Mouse (Mus musculus): ENCODE data around the gene Ssxb10. TPM values are rescaled to one million over a fixed set of nuclear protein-coding genes. Genes with fewer than 3 reads are reported as not detected.
"Not testable (repeated sequence)": the region's sequence is repeated elsewhere in the genome, so short reads cannot be mapped to it uniquely, and the experiment has no call there.

Ssxb10 gene
- polyA plus RNA-seq (2014; fragmentation: Nextera tagmentation; extraction: Ambion mirVana): not detected in 2 replicates

- Histone ChIP-seq H3K27me3 (replicated peaks; ENCODE audit: control insufficient read depth, insufficient read depth, low read length) (no peaks in the 10 kb centered on the region), H3K4me1 (replicated peaks; ENCODE audit: control insufficient read depth, insufficient read depth, low read length) (no peaks in the 10 kb centered on the region), H3K36me3 (ENCODE audit: control insufficient read depth, insufficient read depth, low read length) (no peaks in the 10 kb centered on the region), H3K4me3 (ENCODE audit: low read depth, low read length) (no peak within 1 kb of the TSS), H3K4me2 (no peak within 1 kb of the TSS), H3K9me3 (ENCODE audit: control insufficient read depth, low read length) (no peaks in the 10 kb centered on the region), H3K27ac (ENCODE audit: low read depth, low read length) (no peak within 1 kb of the TSS), H3K9ac (ENCODE audit: low read depth, low read length) (no peak within 1 kb of the TSS)
- 52% methylated on average over 2 of the region's 2 CpGs for WGBS
- no peak for DNase-seq (ENCODE audit: low spot score)
- ATAC-seq (replicated peaks; ENCODE audit: low FRiP score): no peak
Measured at GRCm38 (mm10) chrX:8327124-8327523, at the start of gene Ssxb10. TSS of gene Ssxb10 (plus strand) at chrX:8327424.

- H3K36me3 ChIP-seq (ENCODE audit: control insufficient read depth, insufficient read depth, low read length): no peaks in the 10 kb centered on the region
- no peak overlapping the region for H3K4me2 ChIP-seq
- no peaks in the 10 kb centered on the region for H3K27me3 ChIP-seq (replicated peaks; ENCODE audit: control insufficient read depth, insufficient read depth, low read length)
- DNase-seq (ENCODE audit: low spot score) (no peak), ATAC-seq (replicated peaks; ENCODE audit: low FRiP score) (no peak)
- 72% methylated on average over 5 of the region's 5 CpGs for WGBS
- no peak overlapping the region for H3K4me3 ChIP-seq (ENCODE audit: low read depth, low read length)
- H3K9me3 ChIP-seq (ENCODE audit: control insufficient read depth, low read length): no peaks in the 10 kb centered on the region
- no peak overlapping the region for H3K27ac ChIP-seq (ENCODE audit: low read depth, low read length)
- no peak overlapping the region for H3K9ac ChIP-seq (ENCODE audit: low read depth, low read length)
- no peaks in the 10 kb centered on the region for H3K4me1 ChIP-seq (replicated peaks; ENCODE audit: control insufficient read depth, insufficient read depth, low read length)
Measured at GRCm38 (mm10) chrX:8288621-8289020, 38.6 kb upstream of the Ssxb10 start.

GRCm38 (mm10) chrX:8309302-8309701, 17.9 kb upstream of the Ssxb10 start:
- ATAC-seq (replicated peaks; ENCODE audit: low FRiP score): no peak
- Histone ChIP-seq H3K4me2 (no peak overlapping the region), H3K36me3 (ENCODE audit: control insufficient read depth, insufficient read depth, low read length) (no peaks in the 10 kb centered on the region), H3K4me3 (ENCODE audit: low read depth, low read length) (no peak overlapping the region), H3K27me3 (replicated peaks; ENCODE audit: control insufficient read depth, insufficient read depth, low read length) (no peaks in the 10 kb centered on the region), H3K4me1 (replicated peaks; ENCODE audit: control insufficient read depth, insufficient read depth, low read length) (no peaks in the 10 kb centered on the region), H3K9ac (ENCODE audit: low read depth, low read length) (no peak overlapping the region), H3K27ac (ENCODE audit: low read depth, low read length) (no peak overlapping the region), H3K9me3 (ENCODE audit: control insufficient read depth, low read length) (no peaks in the 10 kb centered on the region)
- DNase-seq (ENCODE audit: low spot score): no peak
- WGBS: 81% methylated on average over 1 of the region's 1 CpGs

- 9% methylated on average over 7 of the region's 7 CpGs for WGBS
- not testable (repeated sequence) for ATAC-seq (replicated peaks; ENCODE audit: low FRiP score); H3K27me3 ChIP-seq (replicated peaks; ENCODE audit: control insufficient read depth, insufficient read depth, low read length); H3K27ac ChIP-seq (ENCODE audit: low read depth, low read length); H3K4me1 ChIP-seq (replicated peaks; ENCODE audit: control insufficient read depth, insufficient read depth, low read length); H3K4me2 ChIP-seq; H3K4me3 ChIP-seq (ENCODE audit: low read depth, low read length); H3K36me3 ChIP-seq (ENCODE audit: control insufficient read depth, insufficient read depth, low read length); H3K9me3 ChIP-seq (ENCODE audit: control insufficient read depth, low read length); H3K9ac ChIP-seq (ENCODE audit: low read depth, low read length)
- peak; percentile 33 for DNase-seq (ENCODE audit: low spot score)
Measured at GRCm38 (mm10) chrX:8314905-8315304, 12.3 kb upstream of the Ssxb10 start.

GRCm38 (mm10) chrX:8366678-8367077, 39.5 kb downstream of the Ssxb10 start, which contains the start of gene Ssxb9:
TSS of gene Ssxb9 (plus strand) at chrX:8366978.
- not testable (repeated sequence) for H3K9ac ChIP-seq (ENCODE audit: low read depth, low read length); H3K4me3 ChIP-seq (ENCODE audit: low read depth, low read length); H3K4me1 ChIP-seq (replicated peaks; ENCODE audit: control insufficient read depth, insufficient read depth, low read length); H3K9me3 ChIP-seq (ENCODE audit: control insufficient read depth, low read length); H3K36me3 ChIP-seq (ENCODE audit: control insufficient read depth, insufficient read depth, low read length); H3K27me3 ChIP-seq (replicated peaks; ENCODE audit: control insufficient read depth, insufficient read depth, low read length); H3K4me2 ChIP-seq; DNase-seq (ENCODE audit: low spot score); ATAC-seq (replicated peaks; ENCODE audit: low FRiP score); H3K27ac ChIP-seq (ENCODE audit: low read depth, low read length)
- WGBS: 8% methylated on average over 1 of the region's 1 CpGs

Other genes starting within 250 kb of the Ssxb10 start
- 6.5 and 6.7 TPM in 2 replicates for gene Was, start 236.9 kb upstream of the Ssxb10 start, polyA plus RNA-seq (2014; fragmentation: Nextera tagmentation; extraction: Ambion mirVana)
- 15.9 and 17.7 TPM in 2 replicates for gene Wdr13, start 194.5 kb upstream of the Ssxb10 start, polyA plus RNA-seq (2014; fragmentation: Nextera tagmentation; extraction: Ambion mirVana)
- gene Rbm3, start 181.5 kb upstream of the Ssxb10 start, polyA plus RNA-seq (2014; fragmentation: Nextera tagmentation; extraction: Ambion mirVana): 469 and 471 TPM in 2 replicates
- gene Tbc1d25, start 151.2 kb upstream of the Ssxb10 start, polyA plus RNA-seq (2014; fragmentation: Nextera tagmentation; extraction: Ambion mirVana): 10.5 and 11.1 TPM in 2 replicates
- gene Ebp, start 133.9 kb upstream of the Ssxb10 start, polyA plus RNA-seq (2014; fragmentation: Nextera tagmentation; extraction: Ambion mirVana): 54.7 and 55.6 TPM in 2 replicates
- gene Porcn, start 120.9 kb upstream of the Ssxb10 start, polyA plus RNA-seq (2014; fragmentation: Nextera tagmentation; extraction: Ambion mirVana): 2.4 and 2.8 TPM in 2 replicates
- gene Ftsj1, start 75.0 kb upstream of the Ssxb10 start, polyA plus RNA-seq (2014; fragmentation: Nextera tagmentation; extraction: Ambion mirVana): 59.6 and 62.7 TPM in 2 replicates
- gene Slc38a5, start 56.3 kb upstream of the Ssxb10 start, polyA plus RNA-seq (2014; fragmentation: Nextera tagmentation; extraction: Ambion mirVana): 77.7 and 84.1 TPM in 2 replicates
- not detected in 2 replicates for gene Ssxb9, start 39.6 kb downstream of the Ssxb10 start, polyA plus RNA-seq (2014; fragmentation: Nextera tagmentation; extraction: Ambion mirVana)
- not detected in 2 replicates for gene Ssxb1, start 85.9 kb downstream of the Ssxb10 start, polyA plus RNA-seq (2014; fragmentation: Nextera tagmentation; extraction: Ambion mirVana)
- gene Ssxb2, start 134.3 kb downstream of the Ssxb10 start, polyA plus RNA-seq (2014; fragmentation: Nextera tagmentation; extraction: Ambion mirVana): not detected in 2 replicates
- gene Gm14459, start 197.5 kb downstream of the Ssxb10 start, polyA plus RNA-seq (2014; fragmentation: Nextera tagmentation; extraction: Ambion mirVana): not detected in 2 replicates
- not detected in 2 replicates for gene Ssxb6, start 220.8 kb downstream of the Ssxb10 start, polyA plus RNA-seq (2014; fragmentation: Nextera tagmentation; extraction: Ambion mirVana)